Mouse (Mus musculus) cortical plate, adult 2 months (tissue): ENCODE results near the gene Lkaaear1. TPM values are rescaled to one million over a fixed set of nuclear protein-coding genes. Genes with fewer than 3 reads are reported as not detected.

Source experiments
- H3K27ac ChIP-seq: fragments of 200-500 bp; 2 replicates; pipeline ENCODE4 v1.5.1; 2012; ENCODE audit warnings: low read length, control low read depth, inconsistent platforms; ENCODE audit not compliant: insufficient read depth
- H3K4me1 ChIP-seq: fragments of 200-500 bp; 2 replicates; pipeline ENCODE4 v1.6.1; 2011; ENCODE audit warnings: low read length; ENCODE audit not compliant: control insufficient read depth, insufficient read depth
- H3K4me3 ChIP-seq: fragments of 200-500 bp; 2 replicates; pipeline ENCODE4 v1.5.1; 2011; ENCODE audit warnings: mild to moderate bottlenecking, low read length, control low read depth; ENCODE audit not compliant: insufficient read depth
- CTCF ChIP-seq: fragments of 200-500 bp; IDR thresholded peaks from 2 replicates; pipeline ENCODE4 v1.5.1; 2011; ENCODE audit warnings: mild to moderate bottlenecking, control low read depth, low read length; ENCODE audit not compliant: insufficient read depth; ENCODE audit errors: extremely low read depth
- POLR2A ChIP-seq: fragments of 200-500 bp; IDR thresholded peaks from 2 replicates; pipeline ENCODE4 v1.6.1; 2011; ENCODE audit warnings: mild to moderate bottlenecking, low read length, control low read depth; ENCODE audit not compliant: insufficient read depth; ENCODE audit errors: extremely low read depth
- polyA plus RNA-seq: library from polyadenylated mRNA; depleted of rRNA; stranded (reverse); fragments of >200 nt; gene quantifications from 2 replicates; pipeline ENCODE4 v1.2.3, GENCODE M21; 2012

Gene Lkaaear1
- polyA plus RNA-seq, 1 experiment: not detected

- H3K27ac ChIP-seq: peak overlapping the region; percentile 77
- peaks cover 3% of the 10 kb centered on the region; the same call in 1 of the 2 replicates for H3K4me1 ChIP-seq
- H3K4me3 ChIP-seq: no peak overlapping the region
- TF ChIP-seq CTCF: no peak
- TF ChIP-seq POLR2A: no peak
Observed at GRCm38 (mm10) chr2:181677096-181677754, 21.0 kb downstream of the Lkaaear1 start.

- H3K4me1 ChIP-seq: peaks cover 3% of the 10 kb centered on the region; the same call in 1 of the 2 replicates
- H3K4me3 ChIP-seq: no peak overlapping the region
- TF ChIP-seq CTCF (no peak), POLR2A (no peak)
- peak overlapping the region; percentile 22; the same call in 1 of the 2 replicates for H3K27ac ChIP-seq
Observed at GRCm38 (mm10) chr2:181676424-181676823, 21.8 kb downstream of the Lkaaear1 start.

DNA sequence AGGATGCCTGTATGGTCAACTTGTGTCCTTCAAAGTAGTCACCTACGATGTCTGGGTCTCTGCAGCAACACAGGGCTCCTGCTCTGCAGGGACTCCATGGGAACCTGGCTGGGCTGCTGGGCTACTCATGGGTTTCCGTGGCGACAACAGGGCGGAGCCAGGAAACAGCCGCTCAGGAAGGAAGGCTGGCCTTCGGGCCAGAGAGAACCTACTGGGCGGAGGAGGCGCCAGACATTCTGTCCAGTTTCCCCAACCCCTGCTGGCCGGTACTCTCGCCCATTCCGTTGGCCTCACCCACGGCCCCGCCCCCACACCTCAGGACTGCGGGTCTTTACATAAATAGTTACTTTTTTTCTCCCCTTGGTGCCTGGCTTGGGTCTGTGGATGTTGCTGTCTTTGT is 22.8 kb downstream of the Lkaaear1 start:
- Histone ChIP-seq H3K4me1 (no peaks in the 10 kb centered on the region), H3K27ac (0 out of 2 replicates have a peak overlapping the region, but pooled peaks have one; percentile 22), H3K4me3 (no peak overlapping the region)
- TF ChIP-seq POLR2A (no peak), CTCF (no peak)

- no peak for TF ChIP-seq CTCF
- no peak for TF ChIP-seq POLR2A
- no peak overlapping the region for H3K27ac ChIP-seq
- H3K4me3 ChIP-seq: no peak overlapping the region
- no peaks in the 10 kb centered on the region for H3K4me1 ChIP-seq
Observed at GRCm38 (mm10) chr2:181674934-181675333, 23.3 kb downstream of the Lkaaear1 start.

- Histone ChIP-seq H3K27ac (peak overlapping the region; percentile 21; the same call in 1 of the 2 replicates), H3K4me1 (no peaks in the 10 kb centered on the region), H3K4me3 (no peak overlapping the region)
- TF ChIP-seq POLR2A: no peak
- TF ChIP-seq CTCF: no peak
Observed at GRCm38 (mm10) chr2:181673501-181673900, 24.7 kb downstream of the Lkaaear1 start.

- H3K27ac ChIP-seq: no peak overlapping the region
- TF ChIP-seq POLR2A (no peak), CTCF (no peak)
- H3K4me3 ChIP-seq: no peak overlapping the region
- H3K4me1 ChIP-seq: no peaks in the 10 kb centered on the region
Observed at GRCm38 (mm10) chr2:181671984-181672383, 26.3 kb downstream of the Lkaaear1 start.

- H3K4me1 ChIP-seq: no peaks in the 10 kb centered on the region
- peak within 1 kb of the TSS; percentile 72 for H3K27ac ChIP-seq
- peak; percentile 79 for TF ChIP-seq POLR2A
- no peak for TF ChIP-seq CTCF
- peak within 1 kb of the TSS; percentile 45 for H3K4me3 ChIP-seq
Observed at GRCm38 (mm10) chr2:181671326-181671725, 26.9 kb downstream of the Lkaaear1 start, which contains the start of gene Sox18. Gene Sox18 (minus strand): TSS chr2:181671640.

- Histone ChIP-seq H3K4me1 (no peaks in the 10 kb centered on the region), H3K4me3 (peak overlapping the region; percentile 45), H3K27ac (peak overlapping the region; percentile 72)
- TF ChIP-seq CTCF (no peak), POLR2A (no peak)
Observed at GRCm38 (mm10) chr2:181670913-181671311, 27.3 kb downstream of the Lkaaear1 start.

GRCm38 (mm10) chr2:181670285-181670912 is 27.8 kb downstream of the Lkaaear1 start:
- TF ChIP-seq POLR2A: no peak
- Histone ChIP-seq H3K4me3 (peak overlapping the region; percentile 45), H3K4me1 (no peaks in the 10 kb centered on the region), H3K27ac (peak overlapping the region; percentile 72; the same call in 1 of the 2 replicates)

GRCm38 (mm10) chr2:181663298-181663630 is 35.0 kb downstream of the Lkaaear1 start:
- Histone ChIP-seq H3K4me3 (no peak overlapping the region), H3K27ac (0 out of 2 replicates have a peak overlapping the region, but pooled peaks have one; percentile 47), H3K4me1 (0 out of 2 replicates have a peak, but pooled peaks cover 2% of the 10 kb centered on the region)
- TF ChIP-seq POLR2A: no peak
- no peak for TF ChIP-seq CTCF

DNA sequence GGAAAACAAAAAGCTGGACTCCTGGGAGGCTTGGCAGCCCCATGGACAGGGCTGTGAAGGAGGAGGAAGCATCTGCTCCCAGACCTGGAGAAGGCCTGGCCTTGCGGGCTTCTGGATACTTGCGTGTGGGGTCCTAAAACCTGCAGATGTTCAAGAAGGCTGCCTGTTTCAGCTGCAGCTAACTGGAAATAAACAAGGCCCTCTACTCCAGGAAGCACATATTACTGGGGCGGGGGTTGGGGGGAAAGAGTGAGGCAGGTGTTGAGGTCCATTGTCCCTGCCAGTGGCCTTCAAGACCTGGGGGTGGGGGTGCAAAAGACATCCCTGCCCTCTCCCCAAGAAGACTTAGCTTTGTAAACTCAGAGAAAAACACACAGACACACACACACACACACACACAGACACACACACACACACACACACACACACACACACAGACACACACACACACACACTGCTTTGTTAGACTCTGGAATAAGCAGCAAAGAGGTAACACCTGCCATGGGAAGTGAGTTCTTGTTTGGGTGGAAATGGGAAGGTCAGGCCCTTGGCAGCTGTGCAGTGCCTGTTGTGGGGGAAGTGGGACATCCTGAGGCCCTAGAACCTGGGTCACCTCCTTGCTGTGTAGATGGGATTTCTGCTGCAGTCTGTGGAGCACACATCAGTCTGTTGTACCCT is 35.5 kb downstream of the Lkaaear1 start:
- Histone ChIP-seq H3K4me1 (0 out of 2 replicates have a peak, but pooled peaks cover 2% of the 10 kb centered on the region), H3K4me3 (no peak overlapping the region), H3K27ac (no peak overlapping the region)
- no peak for TF ChIP-seq POLR2A
- no peak for TF ChIP-seq CTCF
